Mouse (Mus musculus): ENCODE results near the gene Zfp30.

Gene Zfp30

GRCm38 (mm10) chr7:29783871-29784551 is at the start of gene Zfp30:
Gene Zfp30 (plus strand): TSS chr7:29783998.
- peak; percentile 66 to 77 for DNase-seq (ENCODE audit: low spot score in 2 of 2)

GRCm38 (mm10) chr7:29742258-29742657 is 41.5 kb upstream of the Zfp30 start:
- no peak for DNase-seq (ENCODE audit: low spot score in 2 of 2)

GRCm38 (mm10) chr7:29760476-29760875 is 23.3 kb upstream of the Zfp30 start:
- no peak for DNase-seq (ENCODE audit: low spot score in 2 of 2)

- DNase-seq (ENCODE audit: low spot score in 2 of 2): no peak
Observed at GRCm38 (mm10) chr7:29764702-29765101, 19.1 kb upstream of the Zfp30 start.

- peak; percentile 79 to 82 for DNase-seq (ENCODE audit: low spot score in 2 of 2)
Observed at GRCm38 (mm10) chr7:29767058-29767686, 16.6 kb upstream of the Zfp30 start.

- peak; percentile 86 to 87 for DNase-seq (ENCODE audit: low spot score in 2 of 2)
Observed at GRCm38 (mm10) chr7:29768090-29768900, 15.5 kb upstream of the Zfp30 start, which contains the start of gene Zfp84. Gene Zfp84 (plus strand): TSS chr7:29768552.

- DNase-seq (ENCODE audit: low spot score in 2 of 2): no peak
Observed at GRCm38 (mm10) chr7:29768980-29769379, 14.8 kb upstream of the Zfp30 start.

- DNase-seq (ENCODE audit: low spot score in 2 of 2): no peak
Observed at GRCm38 (mm10) chr7:29773503-29773902, 10.3 kb upstream of the Zfp30 start.

- DNase-seq (ENCODE audit: low spot score in 2 of 2): no peak
Observed at GRCm38 (mm10) chr7:29774371-29774770, 9.4 kb upstream of the Zfp30 start.

GRCm38 (mm10) chr7:29776568-29776967 is 7.2 kb upstream of the Zfp30 start:
- no peak for DNase-seq (ENCODE audit: low spot score in 2 of 2)

- DNase-seq (ENCODE audit: low spot score in 2 of 2): no peak
Observed at GRCm38 (mm10) chr7:29777372-29777771, 6.4 kb upstream of the Zfp30 start.

- no peak for DNase-seq (ENCODE audit: low spot score in 2 of 2)
Observed at GRCm38 (mm10) chr7:29785023-29785422, 1.2 kb downstream of the Zfp30 start.

- DNase-seq (ENCODE audit: low spot score in 2 of 2): no peak
Observed at GRCm38 (mm10) chr7:29785888-29786287, 2.1 kb downstream of the Zfp30 start.

GRCm38 (mm10) chr7:29792906-29793305 is 9.1 kb downstream of the Zfp30 start:
- no peak for DNase-seq (ENCODE audit: low spot score in 2 of 2)

- no peak for DNase-seq (ENCODE audit: low spot score in 2 of 2)
Observed at GRCm38 (mm10) chr7:29807046-29807445, 23.2 kb downstream of the Zfp30 start.

GRCm38 (mm10) chr7:29812244-29812643 is 28.4 kb downstream of the Zfp30 start:
- DNase-seq (ENCODE audit: low spot score in 2 of 2): no peak

GRCm38 (mm10) chr7:29814381-29814780 is 30.6 kb downstream of the Zfp30 start:
- no peak for DNase-seq (ENCODE audit: low spot score in 2 of 2)

GRCm38 (mm10) chr7:29815061-29815784 is 31.4 kb downstream of the Zfp30 start:
- DNase-seq (ENCODE audit: low spot score in 2 of 2): no peak

GRCm38 (mm10) chr7:29815910-29816429 is 32.2 kb downstream of the Zfp30 start, which contains the start of gene Zfp790:
Gene Zfp790 (plus strand): TSS chr7:29816114.
- DNase-seq (ENCODE audit: low spot score in 2 of 2): peak; percentile 81 to 88

GRCm38 (mm10) chr7:29818619-29819254 is 34.9 kb downstream of the Zfp30 start:
- DNase-seq (ENCODE audit: low spot score in 2 of 2): peak; percentile 63 to 65

- no peak for DNase-seq (ENCODE audit: low spot score in 2 of 2)
Observed at GRCm38 (mm10) chr7:29828001-29828400, 44.2 kb downstream of the Zfp30 start.
